Mouse (Mus musculus): ENCODE data around the gene Mgst2.

Gene Mgst2

DNA sequence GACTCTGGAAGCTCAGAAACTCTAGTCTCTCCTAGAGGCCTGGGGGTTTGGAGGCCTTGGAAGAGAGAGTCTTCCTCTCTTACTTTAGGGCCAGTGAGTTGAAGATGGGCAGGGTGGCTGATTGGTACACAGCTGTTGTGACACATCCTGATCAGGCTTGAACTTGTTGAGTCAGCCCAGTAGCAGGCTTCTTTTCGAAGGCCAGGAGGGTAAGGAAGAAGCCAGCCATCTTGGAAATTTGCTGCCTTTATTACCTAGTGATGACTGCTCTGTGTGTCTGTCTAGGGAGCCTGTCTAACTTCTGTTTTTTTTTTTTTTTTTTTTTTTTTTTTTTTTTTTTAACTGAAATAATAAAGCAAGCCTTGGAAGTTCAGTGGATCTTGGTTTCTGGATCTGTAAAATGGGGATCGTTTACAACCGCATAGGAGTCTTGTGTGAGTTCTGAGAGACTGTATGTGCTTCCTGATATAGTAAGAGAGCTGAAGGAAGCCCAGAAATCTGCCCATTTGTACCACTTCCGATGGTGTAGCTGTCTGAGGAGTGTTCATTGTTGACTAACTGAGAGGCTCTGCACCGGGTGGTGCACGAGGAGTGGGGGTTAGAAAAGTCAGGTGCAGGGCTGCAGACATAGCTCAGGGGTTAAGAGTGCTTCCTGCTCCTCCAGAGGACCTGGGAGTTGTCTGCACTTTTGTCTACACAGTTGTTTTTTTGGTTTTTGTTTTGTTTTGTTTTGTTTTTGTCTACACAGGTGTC, 5.7 kb upstream of the Mgst2 start:
- no peak for DNase-seq

DNA sequence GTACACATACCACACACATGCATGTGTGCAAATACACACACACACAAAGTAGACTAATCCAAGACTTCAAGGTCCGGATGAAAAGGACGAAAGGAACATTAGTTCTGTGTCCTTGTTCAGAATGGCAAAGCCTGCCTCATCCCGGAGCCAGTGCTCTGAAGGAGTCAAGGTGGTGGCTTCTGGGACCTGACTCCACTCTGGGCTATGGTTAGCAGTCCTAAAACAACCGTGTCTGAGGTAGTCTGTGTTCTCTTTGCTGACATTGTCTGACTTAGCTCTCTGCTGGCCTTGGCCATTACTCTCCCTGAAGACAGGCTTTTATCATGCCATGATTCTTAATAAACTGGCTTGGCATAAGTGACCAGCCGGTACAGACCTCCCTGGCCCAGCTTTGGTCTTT, 745 bp upstream of the Mgst2 start:
- no peak for DNase-seq

DNA sequence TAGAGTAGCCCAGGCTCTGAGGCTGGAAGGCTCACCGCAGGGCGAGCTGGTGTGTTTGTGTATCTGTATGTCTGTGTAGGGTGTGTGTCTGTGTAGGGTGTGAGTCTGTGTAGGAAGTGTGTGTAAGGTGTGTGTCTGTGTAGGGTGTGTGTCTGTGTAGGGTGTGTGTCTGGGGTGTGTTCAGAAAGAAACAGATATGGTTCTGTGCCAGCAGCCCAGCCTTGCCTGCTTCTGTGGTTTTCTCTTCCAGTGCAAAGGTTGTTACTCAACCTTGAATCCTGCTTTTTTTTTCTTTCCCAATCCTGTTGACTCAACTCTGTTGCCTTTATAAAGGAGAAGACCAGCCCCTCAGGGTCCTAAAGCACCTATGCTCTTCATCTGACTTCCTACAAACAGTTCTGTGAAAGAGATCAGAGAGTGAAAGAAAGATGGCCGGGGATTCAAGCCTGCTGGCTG, 689 bp downstream of the Mgst2 start:
- DNase-seq: no peak

DNA sequence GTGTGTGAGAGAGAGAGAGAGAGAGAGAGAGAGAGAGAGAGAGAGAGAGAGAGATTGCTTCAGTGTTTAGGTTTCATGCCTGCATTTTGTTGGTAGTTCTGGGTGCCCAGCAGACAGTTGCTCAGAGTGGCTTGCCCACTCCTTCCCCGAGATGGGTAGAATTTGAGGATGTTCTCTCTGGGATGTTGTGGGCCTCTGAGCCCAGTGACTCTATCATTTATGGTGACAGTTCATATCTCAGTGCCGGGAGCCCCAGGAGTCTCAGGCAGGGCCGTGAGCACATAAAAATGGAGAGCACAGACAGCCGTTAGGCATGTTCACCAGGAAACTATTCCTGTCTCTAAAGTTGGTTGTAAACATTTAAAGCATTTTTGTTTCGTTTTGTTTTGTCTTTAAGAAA, 1.2 kb downstream of the Mgst2 start:
- no peak for DNase-seq

DNA sequence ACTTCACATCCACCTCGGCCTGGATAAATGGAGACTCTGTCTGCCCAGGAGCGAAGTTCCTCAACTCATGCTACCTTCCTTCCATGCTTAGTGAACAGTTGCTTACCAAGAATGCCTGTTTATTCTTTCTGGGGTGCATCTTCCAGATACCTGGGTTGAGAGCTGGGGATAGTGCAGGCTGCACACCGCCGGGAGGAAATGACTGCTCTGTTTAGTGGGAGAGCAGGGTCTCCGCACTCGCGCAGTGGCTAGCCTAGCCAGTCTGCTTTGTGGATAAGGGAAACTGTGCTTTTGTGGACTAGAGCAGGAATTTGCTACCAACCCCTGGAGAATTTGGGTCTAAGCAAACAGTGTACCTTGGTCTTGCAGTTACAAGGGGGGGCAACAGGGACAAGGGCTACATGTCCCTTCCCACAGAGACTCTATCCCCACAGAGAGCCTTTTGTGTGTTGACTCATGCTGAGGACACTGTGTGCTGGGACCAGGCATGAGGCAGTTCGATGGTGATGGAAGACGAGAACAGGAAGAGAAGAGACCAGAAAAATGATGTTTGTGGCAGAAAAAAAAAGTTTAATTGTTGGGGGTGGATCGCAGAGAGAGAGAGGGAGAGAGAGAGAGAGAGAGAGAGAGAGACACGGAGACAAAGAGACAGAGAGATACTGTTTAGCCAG, 1.9 kb downstream of the Mgst2 start:
- DNase-seq: no peak

GRCm38 (mm10) chr3:51662557-51662956, 2.4 kb downstream of the Mgst2 start:
- no peak for DNase-seq

DNA sequence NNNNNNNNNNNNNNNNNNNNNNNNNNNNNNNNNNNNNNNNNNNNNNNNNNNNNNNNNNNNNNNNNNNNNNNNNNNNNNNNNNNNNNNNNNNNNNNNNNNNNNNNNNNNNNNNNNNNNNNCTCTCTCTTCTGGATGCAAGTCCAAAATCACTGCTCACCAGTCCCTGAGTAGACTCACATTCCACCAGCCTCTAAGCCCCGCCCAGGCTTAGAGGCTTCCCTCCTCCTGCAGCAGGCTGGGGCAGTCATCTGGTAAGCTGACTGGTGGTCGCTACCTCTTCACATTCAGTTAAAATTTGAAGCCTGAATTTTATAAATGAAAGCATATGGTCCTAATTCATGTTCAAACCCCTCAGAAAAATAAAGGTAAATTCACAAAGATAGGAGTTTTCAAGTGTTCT, 8.4 kb downstream of the Mgst2 start:
- DNase-seq: no peak

DNA sequence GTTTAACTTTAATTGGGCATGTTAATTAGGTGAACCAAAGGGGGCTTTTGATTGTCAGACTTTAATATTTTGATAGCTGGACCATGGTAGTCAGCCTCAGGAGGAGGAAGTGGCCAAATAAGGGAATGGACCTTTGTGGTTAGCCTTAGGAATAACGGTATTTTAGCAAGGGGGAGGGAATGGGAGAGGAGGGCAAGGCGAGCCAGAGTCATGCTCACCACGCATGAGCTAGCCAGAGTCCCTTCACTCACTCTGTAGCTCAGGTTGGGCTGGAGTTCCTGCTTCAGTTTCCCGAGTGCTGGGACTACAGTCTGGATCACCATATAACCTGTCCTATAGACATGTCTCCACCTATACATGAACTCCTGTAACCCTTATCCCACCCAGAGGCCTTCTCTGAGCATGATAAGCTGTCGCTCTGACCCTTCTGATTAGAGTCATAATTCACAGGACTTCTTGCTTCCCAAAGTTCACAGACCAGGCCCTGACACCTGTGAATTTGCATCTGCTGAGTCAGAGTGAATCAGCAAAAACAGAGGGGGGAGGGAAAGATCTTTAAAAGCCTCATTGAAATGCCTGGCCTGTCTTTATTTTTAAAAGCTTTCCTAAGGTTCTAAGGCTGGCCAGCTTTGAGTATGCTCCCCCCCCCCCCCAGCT, 10.4 kb downstream of the Mgst2 start:
- no peak for DNase-seq

GRCm38 (mm10) chr3:51671071-51671469, 10.9 kb downstream of the Mgst2 start:
- DNase-seq: no peak

- no peak for DNase-seq
These were observed 12.5 kb downstream of the Mgst2 start for GRCm38 (mm10) chr3:51672631-51673030.

- peak; percentile 47 to 73 for DNase-seq
These were observed 13.4 kb downstream of the Mgst2 start for GRCm38 (mm10) chr3:51673408-51674086.

- DNase-seq: no peak
These were observed 14.8 kb downstream of the Mgst2 start for GRCm38 (mm10) chr3:51674963-51675362.

DNA sequence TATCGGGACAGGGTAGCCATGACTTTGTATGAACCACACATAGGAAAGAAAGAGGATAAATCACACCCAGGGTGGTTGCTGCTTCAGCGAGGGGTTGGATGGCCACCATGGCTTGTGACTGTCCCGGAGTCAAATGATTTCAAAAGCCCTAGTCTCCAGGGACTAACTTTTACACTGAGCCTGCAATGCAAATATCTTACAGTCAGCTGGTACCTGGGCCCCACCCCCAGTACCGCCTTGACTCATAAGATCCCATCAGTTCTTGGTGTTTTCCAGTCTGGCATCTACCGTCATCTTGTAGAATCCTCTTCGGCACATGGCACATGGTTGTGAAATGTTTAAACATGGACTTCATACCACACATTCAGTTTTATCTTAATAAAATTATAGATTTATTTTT, 25.4 kb downstream of the Mgst2 start:
- DNase-seq: no peak

GRCm38 (mm10) chr3:51686316-51686715, 26.2 kb downstream of the Mgst2 start:
- DNase-seq: no peak

- no peak for DNase-seq
These were observed 26.6 kb downstream of the Mgst2 start for GRCm38 (mm10) chr3:51686791-51687190.

GRCm38 (mm10) chr3:51688725-51689124, 28.6 kb downstream of the Mgst2 start:
- no peak for DNase-seq

DNA sequence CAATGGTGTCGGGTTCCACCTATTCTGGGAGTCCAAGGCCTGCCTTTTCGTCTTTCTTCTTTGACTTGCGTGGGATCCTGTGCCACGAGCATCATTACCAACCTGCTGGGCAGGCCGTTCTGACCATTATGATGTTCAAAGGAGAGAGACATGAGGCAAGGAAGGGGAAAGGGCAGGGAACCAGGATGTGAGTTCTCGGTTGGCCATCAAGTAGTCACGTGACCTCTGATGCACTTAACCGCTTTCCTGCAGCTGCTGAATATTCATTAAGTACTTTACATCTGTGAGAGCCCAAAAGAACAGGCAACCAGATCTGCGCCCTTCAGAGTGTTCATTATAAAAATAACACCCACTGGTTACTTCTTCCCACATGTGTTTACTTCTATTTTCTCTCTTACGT, 33.0 kb downstream of the Mgst2 start:
- no peak for DNase-seq

DNA sequence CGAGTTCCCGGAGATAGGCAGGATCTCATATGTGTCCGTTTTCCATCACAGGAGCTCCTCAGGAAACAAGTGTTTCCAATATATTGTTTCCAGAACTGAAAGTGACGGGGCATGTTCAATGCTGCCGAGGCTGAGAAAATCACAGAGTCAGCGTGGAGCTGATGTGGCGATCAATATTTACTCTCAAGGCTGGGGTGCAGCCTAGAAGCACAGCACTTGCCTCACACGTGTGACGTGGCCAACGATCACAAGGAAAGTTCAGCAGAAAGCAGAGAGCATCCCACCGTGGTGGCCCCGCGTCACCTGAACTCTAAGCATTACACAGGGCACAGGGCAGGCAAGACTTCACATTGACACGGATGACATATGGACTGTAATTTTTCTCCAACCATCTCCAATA, 34.4 kb downstream of the Mgst2 start:
- DNase-seq: no peak

DNA sequence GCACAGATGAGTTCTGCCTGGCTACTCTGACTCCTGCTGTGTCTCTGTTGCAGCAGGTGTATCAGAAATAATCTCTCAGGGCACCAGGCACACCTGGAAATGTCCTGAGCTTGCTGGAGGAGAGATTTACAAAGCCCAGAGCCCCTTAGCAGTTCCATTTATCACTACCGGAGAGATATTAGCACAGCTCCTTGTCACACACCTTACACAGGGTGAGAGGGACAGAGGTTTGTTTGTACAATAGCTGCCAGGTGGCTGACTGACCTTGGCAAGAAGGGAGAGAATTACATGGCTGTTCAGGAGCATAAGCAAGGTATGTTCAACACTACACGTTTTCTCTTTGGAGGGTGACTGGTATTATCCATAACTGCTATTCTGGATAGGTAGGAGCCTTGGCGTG, 35.6 kb downstream of the Mgst2 start:
- DNase-seq: no peak

DNA sequence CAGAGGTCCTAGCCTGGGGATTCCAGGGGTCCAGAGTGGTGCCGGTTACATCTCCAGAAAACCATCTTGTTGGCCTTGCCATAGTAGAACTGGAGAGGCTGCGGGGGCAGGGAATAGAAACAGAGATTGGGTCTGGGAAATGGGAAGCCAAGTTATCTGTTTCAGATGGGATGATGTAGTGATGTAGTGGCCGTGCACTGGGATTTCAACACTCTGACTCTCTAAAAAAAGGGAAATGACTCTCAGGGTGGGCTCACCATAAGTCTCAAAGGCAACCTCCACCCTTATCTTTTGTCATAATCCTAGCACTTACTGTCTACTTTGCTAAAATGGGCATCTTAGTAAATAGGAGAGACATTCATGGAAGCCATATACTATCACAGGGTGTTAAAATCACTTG, 37.8 kb downstream of the Mgst2 start:
- no peak for DNase-seq

GRCm38 (mm10) chr3:51700123-51700522, 40.0 kb downstream of the Mgst2 start:
- peak in 1 of 2 experiments; percentile 29 for DNase-seq

DNA sequence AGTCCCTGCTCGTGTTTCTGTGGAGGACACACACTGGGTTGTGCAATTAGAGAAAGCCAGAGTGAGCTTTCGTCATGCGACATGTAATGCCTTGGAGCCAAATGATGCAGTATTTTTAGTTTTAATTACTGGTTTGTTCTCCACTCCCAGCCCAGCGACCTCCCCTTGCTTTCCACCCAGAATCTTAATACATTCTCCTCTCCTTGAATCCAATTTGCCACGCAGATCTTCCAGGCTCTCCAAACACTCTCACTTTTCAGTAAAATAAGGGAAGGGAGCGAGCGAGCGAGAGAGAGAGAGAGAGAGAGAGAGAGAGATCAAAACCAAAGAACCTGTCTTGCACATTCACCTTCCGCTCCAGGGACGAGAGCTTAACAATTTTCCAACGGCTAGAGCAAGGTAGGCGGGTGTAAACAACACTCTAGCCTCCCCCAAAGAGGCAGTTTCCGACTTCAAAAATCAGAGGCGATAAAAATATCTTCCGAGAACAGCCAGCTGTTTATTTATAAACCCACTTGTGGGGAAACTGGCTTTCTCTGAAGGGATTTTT, 40.6 kb downstream of the Mgst2 start:
- DNase-seq: no peak

DNA sequence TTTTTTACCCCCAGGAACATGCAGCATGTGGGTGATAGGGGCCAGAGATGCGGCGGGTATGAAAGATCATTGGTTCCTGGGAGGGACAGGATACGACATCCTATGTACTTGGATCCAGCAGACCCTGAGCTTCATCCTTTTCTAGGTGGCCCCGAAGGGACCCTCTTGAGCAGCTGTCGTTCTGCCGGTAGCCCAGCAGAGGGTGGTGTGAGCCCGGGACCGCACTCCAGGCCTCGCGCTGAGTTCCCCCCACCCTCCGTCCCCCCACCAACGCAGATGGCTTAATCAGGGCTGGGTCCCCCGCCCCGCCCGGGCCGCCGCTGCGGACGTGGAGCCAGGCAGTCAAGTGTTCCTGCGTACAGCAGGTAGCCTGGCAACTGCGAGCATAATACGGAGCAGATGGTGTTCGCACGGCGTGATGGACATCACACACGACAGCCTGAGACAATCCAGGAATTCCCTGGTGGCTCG, 41.2 kb downstream of the Mgst2 start:
- peak; percentile 29 to 30 for DNase-seq
